Mouse (Mus musculus) bone marrow macrophage, adult 2 months (primary cell): ENCODE data around the gene Olfr643.

ENCODE experiments used
- CTCF ChIP-seq: IDR thresholded peaks from 2 replicates; pipeline ENCODE4 v1.5.1; 2012; ENCODE audit warnings: low read depth, mild to moderate bottlenecking, low read length, moderate library complexity
- POLR2A ChIP-seq: IDR thresholded peaks from 2 replicates; pipeline ENCODE4 v1.6.1; 2012; ENCODE audit warnings: mild to moderate bottlenecking, low read depth, low read length, borderline replicate concordance

GRCm38 (mm10) chr7:104061345-104061744 is 75.9 kb downstream of the Olfr643 start, which contains the start of gene 4930516K23Rik:
- TF ChIP-seq CTCF (no peak), POLR2A (no peak)
